Mouse (Mus musculus) midbrain, embryonic 12.5 days (tissue): ENCODE data around the gene Gpd2. TPM values are rescaled to one million over a fixed set of nuclear protein-coding genes. Genes with fewer than 3 reads are reported as not detected.
A peak's percentile ranks its signal among the peaks of the same experiment; 100 is the strongest.

Source experiments
- ATAC-seq: fragments of 200-750 bp; cut with Nextera tagmentation; 2 replicates; pipeline ENCODE4 v1.8.0; 2017; ENCODE audit warnings: low read depth, moderate TSS enrichment, moderate library complexity; ENCODE audit not compliant: low FRiP score
- H3K27ac ChIP-seq: fragments of 300-500 bp; sonication (generic); replicated peaks from 2 replicates; pipeline ENCODE4 v1.5.1; 2016; ENCODE audit warnings: mild to moderate bottlenecking
- H3K27me3 ChIP-seq: fragments of 300-500 bp; sonication (generic); 2 replicates; pipeline ENCODE4 v1.6.1; 2016; ENCODE audit warnings: mild to moderate bottlenecking
- H3K36me3 ChIP-seq: fragments of 300-500 bp; sonication (generic); 2 replicates; pipeline ENCODE4 v1.6.1; 2016
- H3K4me1 ChIP-seq: fragments of 300-500 bp; sonication (generic); 2 replicates; pipeline ENCODE4 v1.6.1; 2016
- H3K4me2 ChIP-seq: fragments of 300-500 bp; sonication (generic); replicated peaks from 2 replicates; pipeline ENCODE4 v1.6.1; 2016; ENCODE audit warnings: mild to moderate bottlenecking, moderate library complexity
- H3K4me3 ChIP-seq: fragments of 300-500 bp; sonication (generic); 2 replicates; pipeline ENCODE4 v1.5.1; 2016; ENCODE audit warnings: mild to moderate bottlenecking
- H3K9ac ChIP-seq: fragments of 300-500 bp; sonication (generic); replicated peaks from 2 replicates; pipeline ENCODE4 v1.6.1; 2016; ENCODE audit warnings: mild to moderate bottlenecking, moderate library complexity
- H3K9me3 ChIP-seq: fragments of 300-500 bp; sonication (generic); 2 replicates; pipeline ENCODE4 v1.6.1; 2016; ENCODE audit warnings: mild to moderate bottlenecking
- WGBS: fragments of 180-500 bp; shearing (Covaris S2); methylation state at CpG from one replicate; pipeline ENCODE4 v1.1.7; 2016; 5-methylcytosine and 5-hydroxymethylcytosine counted together
- polyA plus RNA-seq: library from polyadenylated mRNA; unstranded; fragments of >200 nt; fragmentation: Nextera tagmentation; extraction: Ambion mirVana; gene quantifications from 2 replicates; pipeline ENCODE4 v1.2.1, GENCODE M21; 2016

Gene Gpd2
- polyA plus RNA-seq, 1 experiment from 2014 or later: 11.4 TPM

GRCm38 (mm10) chr2:57356222-57356822 lies 118.9 kb downstream of the Gpd2 start:
- Histone ChIP-seq H3K4me1 (no peaks in the 10 kb centered on the region), H3K36me3 (no peaks in the 10 kb centered on the region), H3K27ac (no peak overlapping the region), H3K9me3 (no peaks in the 10 kb centered on the region), H3K4me3 (no peak overlapping the region), H3K4me2 (no peak overlapping the region), H3K9ac (no peak overlapping the region), H3K27me3 (no peaks in the 10 kb centered on the region)
- no peak for ATAC-seq
- WGBS: 87% methylated on average over 12 of the region's 12 CpGs

- ATAC-seq: no peak
- no peak overlapping the region for H3K27ac ChIP-seq
Observed at GRCm38 (mm10) chr2:57362503-57362902, 125.1 kb downstream of the Gpd2 start.

GRCm38 (mm10) chr2:57374647-57375046 lies 137.2 kb downstream of the Gpd2 start:
- 34% methylated on average over 4 of the region's 4 CpGs for WGBS
- H3K27me3 ChIP-seq: peaks cover 21% of the 10 kb centered on the region

More at GRCm38 (mm10) chr2:57362503-57362902, 125.1 kb downstream of the Gpd2 start:
- Histone ChIP-seq H3K9me3 (no peaks in the 10 kb centered on the region), H3K4me2 (no peak overlapping the region), H3K9ac (no peak overlapping the region), H3K4me1 (no peaks in the 10 kb centered on the region), H3K4me3 (no peak overlapping the region), H3K36me3 (no peaks in the 10 kb centered on the region), H3K27me3 (no peaks in the 10 kb centered on the region)
- 86% methylated on average over 3 of the region's 3 CpGs for WGBS

GRCm38 (mm10) chr2:57375138-57375837 lies 137.9 kb downstream of the Gpd2 start:
- H3K27me3 ChIP-seq: peaks cover 24% of the 10 kb centered on the region
- WGBS: 52% methylated on average over 7 of the region's 7 CpGs
- H3K27ac ChIP-seq: no peak overlapping the region

More at GRCm38 (mm10) chr2:57374647-57375046, 137.2 kb downstream of the Gpd2 start:
- H3K36me3 ChIP-seq: no peaks in the 10 kb centered on the region
- no peak overlapping the region for H3K27ac ChIP-seq
- H3K4me2 ChIP-seq: no peak overlapping the region
- no peak for ATAC-seq
- no peak overlapping the region for H3K9ac ChIP-seq
- no peaks in the 10 kb centered on the region for H3K9me3 ChIP-seq
- H3K4me3 ChIP-seq: no peak overlapping the region
- peaks cover 45% of the 10 kb centered on the region for H3K4me1 ChIP-seq

GRCm38 (mm10) chr2:57378147-57378889 lies 140.9 kb downstream of the Gpd2 start:
- WGBS: 6% methylated on average over 8 of the region's 8 CpGs

More at GRCm38 (mm10) chr2:57375138-57375837, 137.9 kb downstream of the Gpd2 start:
- Histone ChIP-seq H3K4me1 (peaks cover 45% of the 10 kb centered on the region), H3K4me3 (no peak overlapping the region), H3K9ac (no peak overlapping the region), H3K36me3 (no peaks in the 10 kb centered on the region), H3K4me2 (no peak overlapping the region), H3K9me3 (no peaks in the 10 kb centered on the region)
- peak; percentile 69 for ATAC-seq

GRCm38 (mm10) chr2:57384625-57385024 lies 147.2 kb downstream of the Gpd2 start:
- WGBS: 89% methylated on average over 2 of the region's 2 CpGs
- Histone ChIP-seq H3K4me3 (no peak overlapping the region), H3K36me3 (no peaks in the 10 kb centered on the region), H3K9me3 (no peaks in the 10 kb centered on the region), H3K27ac (no peak overlapping the region), H3K4me1 (peaks cover 17% of the 10 kb centered on the region), H3K9ac (no peak overlapping the region), H3K27me3 (peaks cover 18% of the 10 kb centered on the region; the same call in 1 of the 2 replicates), H3K4me2 (no peak overlapping the region)
- ATAC-seq: no peak

More at GRCm38 (mm10) chr2:57378147-57378889, 140.9 kb downstream of the Gpd2 start:
- H3K4me1 ChIP-seq: peaks cover 45% of the 10 kb centered on the region
- H3K4me2 ChIP-seq: peak overlapping the region; percentile 44
- H3K36me3 ChIP-seq: no peaks in the 10 kb centered on the region
- no peak overlapping the region for H3K9ac ChIP-seq
- peaks cover 12% of the 10 kb centered on the region; the same call in 1 of the 2 replicates for H3K27me3 ChIP-seq
- 0 out of 2 replicates have a peak overlapping the region, but pooled peaks have one; percentile 7 for H3K4me3 ChIP-seq
- no peaks in the 10 kb centered on the region for H3K9me3 ChIP-seq
- 0 out of 2 replicates have a peak overlapping the region, but pooled peaks have one; percentile 20 for H3K27ac ChIP-seq
- ATAC-seq: peak; percentile 59

GRCm38 (mm10) chr2:57387816-57388215 lies 150.4 kb downstream of the Gpd2 start:
- H3K4me1 ChIP-seq: peaks cover 17% of the 10 kb centered on the region
- no peak overlapping the region for H3K4me3 ChIP-seq
- H3K9me3 ChIP-seq: peaks cover 9% of the 10 kb centered on the region; the same call in 1 of the 2 replicates
- 11% methylated on average over 7 of the region's 7 CpGs for WGBS
- H3K27me3 ChIP-seq: peaks cover 15% of the 10 kb centered on the region; the same call in 1 of the 2 replicates
- no peak overlapping the region for H3K9ac ChIP-seq
- H3K27ac ChIP-seq: peak overlapping the region; percentile 67
- no peaks in the 10 kb centered on the region for H3K36me3 ChIP-seq
- peak; percentile 93 for ATAC-seq
- peak overlapping the region; percentile 14; the same call in 1 of the 2 replicates for H3K4me2 ChIP-seq

- no peak overlapping the region for H3K4me3 ChIP-seq
- no peak for ATAC-seq
- H3K4me1 ChIP-seq: no peaks in the 10 kb centered on the region
- no peak overlapping the region for H3K4me2 ChIP-seq
- peaks cover 7% of the 10 kb centered on the region; the same call in 1 of the 2 replicates for H3K9me3 ChIP-seq
- H3K36me3 ChIP-seq: no peaks in the 10 kb centered on the region
- no peak overlapping the region for H3K27ac ChIP-seq
- no peak overlapping the region for H3K9ac ChIP-seq
- H3K27me3 ChIP-seq: no peaks in the 10 kb centered on the region
- WGBS: 90% methylated on average over 4 of the region's 4 CpGs
Observed at GRCm38 (mm10) chr2:57395071-57395470, 157.6 kb downstream of the Gpd2 start.

- Histone ChIP-seq H3K27me3 (no peaks in the 10 kb centered on the region), H3K4me1 (no peaks in the 10 kb centered on the region), H3K4me3 (no peak overlapping the region), H3K27ac (no peak overlapping the region), H3K4me2 (no peak overlapping the region), H3K9ac (no peak overlapping the region), H3K36me3 (no peaks in the 10 kb centered on the region), H3K9me3 (no peaks in the 10 kb centered on the region)
- 88% methylated on average over 13 of the region's 13 CpGs for WGBS
- no peak for ATAC-seq
Observed at GRCm38 (mm10) chr2:57396061-57396460, 158.6 kb downstream of the Gpd2 start.

GRCm38 (mm10) chr2:57397727-57398126 lies 160.3 kb downstream of the Gpd2 start:
- Histone ChIP-seq H3K36me3 (no peaks in the 10 kb centered on the region), H3K27ac (no peak overlapping the region), H3K4me2 (no peak overlapping the region), H3K9me3 (no peaks in the 10 kb centered on the region), H3K27me3 (no peaks in the 10 kb centered on the region), H3K9ac (no peak overlapping the region), H3K4me1 (no peaks in the 10 kb centered on the region), H3K4me3 (no peak overlapping the region)
- no peak for ATAC-seq
- 96% methylated on average over 3 of the region's 3 CpGs for WGBS

- Histone ChIP-seq H3K9ac (no peak overlapping the region), H3K27me3 (no peaks in the 10 kb centered on the region), H3K36me3 (no peaks in the 10 kb centered on the region), H3K4me3 (no peak overlapping the region), H3K9me3 (no peaks in the 10 kb centered on the region), H3K4me1 (no peaks in the 10 kb centered on the region), H3K27ac (no peak overlapping the region), H3K4me2 (no peak overlapping the region)
- ATAC-seq: no peak
- 87% methylated on average over 4 of the region's 4 CpGs for WGBS
Observed at GRCm38 (mm10) chr2:57407414-57408019, 170.1 kb downstream of the Gpd2 start.
